Mouse (Mus musculus) olfactory bulb, adult 2 months (tissue): ENCODE results near the gene P2ry12.

ENCODE experiments used
- CTCF ChIP-seq: fragments of 200-500 bp; IDR thresholded peaks from 2 replicates; pipeline ENCODE4 v1.5.1; 2012; ENCODE audit warnings: low read depth, mild to moderate bottlenecking, low read length, moderate library complexity; ENCODE audit not compliant: insufficient read depth
- POLR2A ChIP-seq: fragments of 200-500 bp; IDR thresholded peaks from 2 replicates; pipeline ENCODE4 v1.6.1; 2012; ENCODE audit warnings: mild to moderate bottlenecking, low read depth, low read length, moderate library complexity; ENCODE audit not compliant: insufficient read depth

DNA sequence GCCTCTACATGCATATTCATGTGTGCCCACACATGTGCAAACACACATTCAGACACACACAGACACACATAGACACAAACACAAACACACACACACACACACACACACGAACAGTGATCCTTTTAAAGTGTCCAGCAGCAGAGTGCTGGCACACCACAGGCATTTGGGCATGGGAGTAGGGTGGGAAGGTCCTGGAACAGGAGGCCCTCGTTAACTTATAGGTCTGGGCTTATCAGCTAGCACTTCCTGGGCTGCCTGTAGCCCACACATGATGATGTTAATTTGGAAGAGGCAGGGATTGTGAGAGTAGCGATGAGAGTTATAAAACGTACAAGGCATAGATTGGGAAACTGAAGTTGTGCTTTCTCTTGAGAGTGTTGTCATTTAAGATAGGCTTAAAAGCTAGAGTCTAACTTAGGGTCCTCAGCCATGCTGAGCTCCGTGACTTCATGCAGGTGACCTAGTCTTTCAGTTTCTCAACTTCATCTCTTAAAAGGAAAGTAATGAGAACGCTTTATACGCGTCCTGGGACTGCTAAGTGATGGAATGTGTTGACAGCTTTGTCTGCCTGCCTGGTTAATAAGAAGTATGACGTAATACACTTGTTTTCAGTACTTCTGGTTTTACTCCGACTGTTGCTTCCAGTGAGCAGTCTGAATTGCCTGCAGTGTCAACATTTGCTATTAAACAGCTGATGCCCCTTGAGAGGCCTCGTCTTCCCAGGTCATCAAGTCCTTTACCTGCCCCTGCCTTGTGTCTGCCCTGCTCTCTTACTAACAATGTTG, 57.8 kb downstream of the P2ry12 start:
- no peak for TF ChIP-seq CTCF
- TF ChIP-seq POLR2A = no peak
